Mouse (Mus musculus) embryonic facial prominence, embryonic 12.5 days (tissue): ENCODE measurements around the gene Ahnak2. TPM values are rescaled to one million over a fixed set of nuclear protein-coding genes. Genes with fewer than 3 reads are reported as not detected.
A peak's percentile ranks its signal among the peaks of the same experiment; 100 is the strongest.

Experiments
- ATAC-seq: fragments of 200-750 bp; cut with Nextera tagmentation; 2 replicates; pipeline ENCODE4 v1.8.0; 2017; ENCODE audit not compliant: insufficient number of reproducible peaks, insufficient read depth, low FRiP score, low TSS enrichment
- H3K27ac ChIP-seq: fragments of 300-500 bp; sonication (generic); 2 replicates; pipeline ENCODE4 v1.5.1; 2016; ENCODE audit warnings: mild to moderate bottlenecking
- H3K27me3 ChIP-seq: fragments of 300-500 bp; sonication (generic); 2 replicates; pipeline ENCODE4 v1.6.1; 2016; ENCODE audit warnings: mild to moderate bottlenecking, moderate library complexity
- H3K36me3 ChIP-seq: fragments of 300-500 bp; sonication (generic); 2 replicates; pipeline ENCODE4 v1.6.1; 2016; ENCODE audit warnings: mild to moderate bottlenecking
- H3K4me1 ChIP-seq: fragments of 300-500 bp; sonication (generic); 2 replicates; pipeline ENCODE4 v1.6.1; 2016
- H3K4me2 ChIP-seq: fragments of 300-500 bp; sonication (generic); replicated peaks from 2 replicates; pipeline ENCODE4 v1.6.1; 2016; ENCODE audit warnings: mild to moderate bottlenecking, moderate library complexity
- H3K4me3 ChIP-seq: fragments of 300-500 bp; sonication (generic); 2 replicates; pipeline ENCODE4 v1.5.1; 2016; ENCODE audit warnings: mild to moderate bottlenecking
- H3K9ac ChIP-seq: fragments of 300-500 bp; sonication (generic); 2 replicates; pipeline ENCODE4 v1.6.1; 2016; ENCODE audit warnings: mild to moderate bottlenecking, moderate library complexity
- H3K9me3 ChIP-seq: fragments of 300-500 bp; sonication (generic); 2 replicates; pipeline ENCODE4 v1.6.1; 2016; ENCODE audit warnings: mild to moderate bottlenecking, moderate library complexity
- WGBS: fragments of 180-500 bp; shearing (Covaris S2); methylation state at CpG from one replicate; pipeline ENCODE4 v1.1.7; 2016; 5-methylcytosine and 5-hydroxymethylcytosine counted together
- polyA plus RNA-seq: library from polyadenylated mRNA; unstranded; fragments of >200 nt; fragmentation: Nextera tagmentation; extraction: Ambion mirVana; gene quantifications from 2 replicates; pipeline ENCODE4 v1.2.1, GENCODE M21; 2016

The Ahnak2 gene
- polyA plus RNA-seq, 1 experiment from 2014 or later: 0.83 TPM

GRCm38 (mm10) chr12:112804046-112804445 is 1.6 kb upstream of the Ahnak2 start:
- no peak overlapping the region for H3K9ac ChIP-seq
- H3K27ac ChIP-seq: no peak overlapping the region
- H3K4me1 ChIP-seq: peaks cover 15% of the 10 kb centered on the region; the same call in 1 of the 2 replicates
- ATAC-seq: no peak
- WGBS: 57% methylated on average over 13 of the region's 13 CpGs
- H3K27me3 ChIP-seq: peaks cover 30% of the 10 kb centered on the region
- no peak overlapping the region for H3K4me3 ChIP-seq
- H3K9me3 ChIP-seq: no peaks in the 10 kb centered on the region
- H3K36me3 ChIP-seq: no peaks in the 10 kb centered on the region
- H3K4me2 ChIP-seq: no peak overlapping the region

- WGBS: 25% methylated on average over 3 of the region's 3 CpGs
- no peaks in the 10 kb centered on the region for H3K9me3 ChIP-seq
- H3K27ac ChIP-seq: no peak overlapping the region
- H3K27me3 ChIP-seq: peaks cover 30% of the 10 kb centered on the region
- 0 out of 2 replicates have a peak, but pooled peaks cover 10% of the 10 kb centered on the region for H3K4me1 ChIP-seq
- H3K36me3 ChIP-seq: no peaks in the 10 kb centered on the region
- ATAC-seq: no peak
- no peak overlapping the region for H3K4me3 ChIP-seq
- peak overlapping the region; percentile 100 for H3K4me2 ChIP-seq
- H3K9ac ChIP-seq: no peak overlapping the region
Measured at GRCm38 (mm10) chr12:112802917-112803316, 460 bp upstream of the Ahnak2 start.

GRCm38 (mm10) chr12:112800476-112800875 is 2.0 kb downstream of the Ahnak2 start:
- WGBS: 14% methylated on average over 4 of the region's 4 CpGs
- H3K4me3 ChIP-seq: no peak overlapping the region
- no peaks in the 10 kb centered on the region for H3K9me3 ChIP-seq
- H3K27ac ChIP-seq: no peak overlapping the region
- no peak for ATAC-seq
- H3K4me1 ChIP-seq: peaks cover 15% of the 10 kb centered on the region; the same call in 1 of the 2 replicates
- H3K9ac ChIP-seq: no peak overlapping the region
- H3K27me3 ChIP-seq: peaks cover 31% of the 10 kb centered on the region
- no peaks in the 10 kb centered on the region for H3K36me3 ChIP-seq
- no peak overlapping the region for H3K4me2 ChIP-seq

- ATAC-seq: no peak
- no peaks in the 10 kb centered on the region for H3K36me3 ChIP-seq
- H3K4me1 ChIP-seq: peaks cover 18% of the 10 kb centered on the region; the same call in 1 of the 2 replicates
- no peak overlapping the region for H3K4me3 ChIP-seq
- H3K4me2 ChIP-seq: no peak overlapping the region
- no peaks in the 10 kb centered on the region for H3K9me3 ChIP-seq
- 80% methylated on average over 10 of the region's 10 CpGs for WGBS
- no peak overlapping the region for H3K9ac ChIP-seq
- H3K27ac ChIP-seq: no peak overlapping the region
- peaks cover 31% of the 10 kb centered on the region for H3K27me3 ChIP-seq
Measured at GRCm38 (mm10) chr12:112799237-112799970, 3.1 kb downstream of the Ahnak2 start.

- ATAC-seq: no peak
- WGBS: 74% methylated on average over 5 of the region's 5 CpGs
- Histone ChIP-seq H3K9ac (no peak overlapping the region), H3K27me3 (peaks cover 31% of the 10 kb centered on the region), H3K4me3 (no peak overlapping the region), H3K4me1 (peaks cover 21% of the 10 kb centered on the region; the same call in 1 of the 2 replicates), H3K27ac (no peak overlapping the region), H3K36me3 (no peaks in the 10 kb centered on the region), H3K4me2 (no peak overlapping the region), H3K9me3 (no peaks in the 10 kb centered on the region)
Measured at GRCm38 (mm10) chr12:112798716-112799115, 3.7 kb downstream of the Ahnak2 start.

- Histone ChIP-seq H3K4me1 (peaks cover 21% of the 10 kb centered on the region; the same call in 1 of the 2 replicates), H3K4me3 (no peak overlapping the region), H3K9ac (no peak overlapping the region), H3K4me2 (no peak overlapping the region), H3K9me3 (no peaks in the 10 kb centered on the region), H3K27me3 (peaks cover 30% of the 10 kb centered on the region), H3K27ac (no peak overlapping the region), H3K36me3 (no peaks in the 10 kb centered on the region)
- no peak for ATAC-seq
- WGBS: 27% methylated on average over 5 of the region's 5 CpGs
Measured at GRCm38 (mm10) chr12:112798332-112798681, 4.2 kb downstream of the Ahnak2 start.

- H3K4me3 ChIP-seq: no peak overlapping the region
- H3K4me1 ChIP-seq: peaks cover 21% of the 10 kb centered on the region; the same call in 1 of the 2 replicates
- no peak overlapping the region for H3K9ac ChIP-seq
- 64% methylated on average over 15 of the region's 15 CpGs for WGBS
- H3K27ac ChIP-seq: no peak overlapping the region
- no peaks in the 10 kb centered on the region for H3K36me3 ChIP-seq
- H3K4me2 ChIP-seq: no peak overlapping the region
- no peak for ATAC-seq
- H3K9me3 ChIP-seq: no peaks in the 10 kb centered on the region
- H3K27me3 ChIP-seq: peaks cover 26% of the 10 kb centered on the region
Measured at GRCm38 (mm10) chr12:112797672-112798331, 4.7 kb downstream of the Ahnak2 start.

GRCm38 (mm10) chr12:112796551-112797510 is 5.6 kb downstream of the Ahnak2 start:
- 47% methylated on average over 17 of the region's 17 CpGs for whole genome bisulfite sequencing
- no peak overlapping the region for H3K27ac ChIP-seq
- peaks cover 18% of the 10 kb centered on the region for H3K27me3 ChIP-seq
- H3K4me1 ChIP-seq: peaks cover 19% of the 10 kb centered on the region; the same call in 1 of the 2 replicates
- H3K4me3 ChIP-seq: no peak overlapping the region
- ATAC-seq: no peak
- H3K9ac ChIP-seq: no peak overlapping the region
- H3K4me2 ChIP-seq: no peak overlapping the region
- no peaks in the 10 kb centered on the region for H3K36me3 ChIP-seq
- no peaks in the 10 kb centered on the region for H3K9me3 ChIP-seq

GRCm38 (mm10) chr12:112795466-112796104 is 6.9 kb downstream of the Ahnak2 start:
- Histone ChIP-seq H3K27ac (no peak overlapping the region), H3K27me3 (peaks cover 6% of the 10 kb centered on the region; the same call in 1 of the 2 replicates), H3K4me3 (no peak overlapping the region), H3K9ac (peak overlapping the region; percentile 1; the same call in 1 of the 2 replicates), H3K4me2 (no peak overlapping the region), H3K36me3 (no peaks in the 10 kb centered on the region), H3K9me3 (no peaks in the 10 kb centered on the region), H3K4me1 (peaks cover 18% of the 10 kb centered on the region)
- WGBS: 62% methylated on average over 18 of the region's 18 CpGs
- ATAC-seq: no peak

GRCm38 (mm10) chr12:112794998-112795397 is 7.5 kb downstream of the Ahnak2 start:
- Histone ChIP-seq H3K27me3 (0 out of 2 replicates have a peak, but pooled peaks cover 4% of the 10 kb centered on the region), H3K4me2 (no peak overlapping the region), H3K9me3 (no peaks in the 10 kb centered on the region), H3K4me1 (peaks cover 15% of the 10 kb centered on the region), H3K9ac (no peak overlapping the region; the same call in 1 of the 2 replicates), H3K36me3 (no peaks in the 10 kb centered on the region), H3K27ac (no peak overlapping the region), H3K4me3 (no peak overlapping the region)
- ATAC-seq: no peak
- WGBS: 86% methylated on average over 5 of the region's 5 CpGs

- H3K27ac ChIP-seq: no peak overlapping the region
- H3K36me3 ChIP-seq: no peaks in the 10 kb centered on the region
- H3K27me3 ChIP-seq: 0 out of 2 replicates have a peak, but pooled peaks cover 4% of the 10 kb centered on the region
- no peak for ATAC-seq
- H3K9ac ChIP-seq: no peak overlapping the region
- no peaks in the 10 kb centered on the region for H3K9me3 ChIP-seq
- H3K4me1 ChIP-seq: peaks cover 15% of the 10 kb centered on the region
- 26% methylated on average over 7 of the region's 7 CpGs for WGBS
- no peak overlapping the region for H3K4me2 ChIP-seq
- H3K4me3 ChIP-seq: no peak overlapping the region
Measured at GRCm38 (mm10) chr12:112794356-112794816, 8.1 kb downstream of the Ahnak2 start.
